Mouse (Mus musculus) forebrain, embryonic 15.5 days (tissue): ENCODE measurements around the gene Cryba2. TPM values are rescaled to one million over a fixed set of nuclear protein-coding genes. Genes with fewer than 3 reads are reported as not detected.
A peak's percentile ranks its signal among the peaks of the same experiment; 100 is the strongest.

Source experiments
- ATAC-seq: fragments of 200-750 bp; cut with Nextera tagmentation; replicated peaks from 2 replicates; pipeline ENCODE4 v1.8.0; 2017; ENCODE audit warnings: mild to moderate bottlenecking, moderate TSS enrichment, moderate library complexity
- H3K27ac ChIP-seq: fragments of 300-500 bp; sonication (generic); replicated peaks from 2 replicates; pipeline ENCODE4 v1.5.1; 2015; ENCODE audit warnings: mild to moderate bottlenecking, inconsistent platforms
- H3K27me3 ChIP-seq: fragments of 300-500 bp; sonication (generic); 2 replicates; pipeline ENCODE4 v1.6.1; 2015; ENCODE audit warnings: inconsistent platforms
- H3K36me3 ChIP-seq: fragments of 300-500 bp; sonication (generic); 2 replicates; pipeline ENCODE4 v1.6.1; 2015; ENCODE audit warnings: mild to moderate bottlenecking, inconsistent platforms
- H3K4me1 ChIP-seq: fragments of 300-500 bp; sonication (generic); 2 replicates; pipeline ENCODE4 v1.6.1; 2015; ENCODE audit warnings: inconsistent platforms
- H3K4me2 ChIP-seq: fragments of 300-500 bp; sonication (generic); replicated peaks from 2 replicates; pipeline ENCODE4 v1.6.1; 2015; ENCODE audit warnings: mild to moderate bottlenecking, inconsistent platforms
- H3K4me3 ChIP-seq: fragments of 300-500 bp; sonication (generic); 2 replicates; pipeline ENCODE4 v1.5.1; 2015; ENCODE audit warnings: mild to moderate bottlenecking, inconsistent platforms
- H3K9ac ChIP-seq: fragments of 300-500 bp; sonication (generic); replicated peaks from 2 replicates; pipeline ENCODE4 v1.6.1; 2015; ENCODE audit warnings: mild to moderate bottlenecking, inconsistent platforms
- H3K9me3 ChIP-seq: fragments of 300-500 bp; sonication (generic); 2 replicates; pipeline ENCODE4 v1.6.1; 2016; ENCODE audit warnings: inconsistent platforms
- WGBS: fragments of 180-500 bp; shearing (Covaris S2); methylation state at CpG from one replicate; pipeline ENCODE4 v1.1.7; 2015; ENCODE audit warnings: mixed read lengths; 5-methylcytosine and 5-hydroxymethylcytosine counted together
- polyA plus RNA-seq: library from polyadenylated mRNA; unstranded; fragments of >200 nt; fragmentation: Nextera tagmentation; extraction: Ambion mirVana; gene quantifications from 2 replicates; pipeline ENCODE4 v1.2.1, GENCODE M21; 2015

Gene Cryba2
- polyA plus RNA-seq, 1 experiment from 2014 or later: not detected

GRCm38 (mm10) chr1:74882055-74882734, 10.7 kb downstream of the Cryba2 start:
- peaks cover 86% of the 10 kb centered on the region for H3K27me3 ChIP-seq
- H3K9me3 ChIP-seq: no peaks in the 10 kb centered on the region
- under 1% methylated on average over 60 of the region's 74 CpGs for WGBS
- H3K36me3 ChIP-seq: no peaks in the 10 kb centered on the region
- H3K4me3 ChIP-seq: peak overlapping the region; percentile 37
- peaks cover 35% of the 10 kb centered on the region for H3K4me1 ChIP-seq
- ATAC-seq: 0 out of 2 replicates have a peak, but pooled peaks have one; percentile 14
- peak overlapping the region; percentile 70 for H3K4me2 ChIP-seq
- H3K9ac ChIP-seq: peak overlapping the region; percentile 18; the same call in 1 of the 2 replicates
- H3K27ac ChIP-seq: no peak overlapping the region

GRCm38 (mm10) chr1:74880785-74881360, 12.1 kb downstream of the Cryba2 start:
- Histone ChIP-seq H3K36me3 (no peaks in the 10 kb centered on the region), H3K9ac (no peak overlapping the region), H3K4me2 (no peak overlapping the region), H3K4me3 (no peak overlapping the region), H3K27ac (no peak overlapping the region), H3K27me3 (peaks cover 77% of the 10 kb centered on the region), H3K4me1 (peaks cover 35% of the 10 kb centered on the region), H3K9me3 (no peaks in the 10 kb centered on the region)
- WGBS: 2% methylated on average over 18 of the region's 18 CpGs
- ATAC-seq: peak; percentile 62

- Histone ChIP-seq H3K27me3 (peaks cover 40% of the 10 kb centered on the region), H3K4me2 (no peak overlapping the region), H3K9ac (no peak overlapping the region), H3K36me3 (no peaks in the 10 kb centered on the region), H3K9me3 (no peaks in the 10 kb centered on the region), H3K4me1 (peaks cover 12% of the 10 kb centered on the region), H3K4me3 (no peak overlapping the region), H3K27ac (no peak overlapping the region)
- WGBS: 47% methylated on average over 3 of the region's 3 CpGs
- no peak for ATAC-seq
Measured at GRCm38 (mm10) chr1:74877199-74877598, 15.7 kb downstream of the Cryba2 start.

GRCm38 (mm10) chr1:74872218-74872617, 20.7 kb downstream of the Cryba2 start:
- H3K4me3 ChIP-seq: no peak overlapping the region
- peaks cover 8% of the 10 kb centered on the region for H3K27me3 ChIP-seq
- ATAC-seq: no peak
- WGBS: 60% methylated on average over 2 of the region's 2 CpGs
- H3K36me3 ChIP-seq: no peaks in the 10 kb centered on the region
- no peak overlapping the region for H3K4me2 ChIP-seq
- no peak overlapping the region for H3K27ac ChIP-seq
- H3K9me3 ChIP-seq: no peaks in the 10 kb centered on the region
- H3K9ac ChIP-seq: no peak overlapping the region
- H3K4me1 ChIP-seq: no peaks in the 10 kb centered on the region

GRCm38 (mm10) chr1:74861783-74862182, 31.2 kb downstream of the Cryba2 start:
- no peak for ATAC-seq
- no peak overlapping the region for H3K4me3 ChIP-seq

GRCm38 (mm10) chr1:74859223-74859984, 33.5 kb downstream of the Cryba2 start:
- H3K27ac ChIP-seq: no peak overlapping the region
- H3K9ac ChIP-seq: no peak overlapping the region
- ATAC-seq: no peak
- H3K27me3 ChIP-seq: peaks cover 19% of the 10 kb centered on the region
- H3K4me3 ChIP-seq: no peak overlapping the region
- peaks cover 44% of the 10 kb centered on the region for H3K4me1 ChIP-seq
- no peaks in the 10 kb centered on the region for H3K9me3 ChIP-seq
- WGBS: 42% methylated on average over 6 of the region's 6 CpGs
- H3K4me2 ChIP-seq: peak overlapping the region; percentile 89; the same call in 1 of the 2 replicates
- H3K36me3 ChIP-seq: no peaks in the 10 kb centered on the region

More at GRCm38 (mm10) chr1:74861783-74862182, 31.2 kb downstream of the Cryba2 start:
- Histone ChIP-seq H3K4me1 (peaks cover 24% of the 10 kb centered on the region), H3K9me3 (no peaks in the 10 kb centered on the region), H3K4me2 (no peak overlapping the region), H3K27ac (no peak overlapping the region), H3K36me3 (no peaks in the 10 kb centered on the region), H3K9ac (no peak overlapping the region), H3K27me3 (peaks cover 13% of the 10 kb centered on the region)

GRCm38 (mm10) chr1:74858805-74859204, 34.1 kb downstream of the Cryba2 start:
- WGBS: 2% methylated on average over 16 of the region's 16 CpGs
- peak overlapping the region; percentile 76 for H3K4me3 ChIP-seq
- no peaks in the 10 kb centered on the region for H3K9me3 ChIP-seq
- H3K4me1 ChIP-seq: peaks cover 47% of the 10 kb centered on the region
- H3K4me2 ChIP-seq: peak overlapping the region; percentile 89
- peak overlapping the region; percentile 27 for H3K9ac ChIP-seq
- ATAC-seq: no peak
- peaks cover 19% of the 10 kb centered on the region for H3K27me3 ChIP-seq
- no peak overlapping the region for H3K27ac ChIP-seq
- no peaks in the 10 kb centered on the region for H3K36me3 ChIP-seq

GRCm38 (mm10) chr1:74858171-74858719, 34.7 kb downstream of the Cryba2 start:
- H3K4me2 ChIP-seq: peak overlapping the region; percentile 89
- WGBS: under 1% methylated on average over 29 of the region's 29 CpGs
- peak; percentile 46 for ATAC-seq
- peak overlapping the region; percentile 52 for H3K9ac ChIP-seq
- H3K4me3 ChIP-seq: peak overlapping the region; percentile 76
- no peak overlapping the region for H3K27ac ChIP-seq
- no peaks in the 10 kb centered on the region for H3K9me3 ChIP-seq
- peaks cover 19% of the 10 kb centered on the region for H3K27me3 ChIP-seq
- H3K36me3 ChIP-seq: no peaks in the 10 kb centered on the region
- H3K4me1 ChIP-seq: peaks cover 47% of the 10 kb centered on the region

- Histone ChIP-seq H3K4me1 (peaks cover 47% of the 10 kb centered on the region), H3K27ac (no peak overlapping the region), H3K9me3 (no peaks in the 10 kb centered on the region), H3K4me2 (peak overlapping the region; percentile 89), H3K9ac (peak overlapping the region; percentile 52), H3K4me3 (peak overlapping the region; percentile 76), H3K36me3 (no peaks in the 10 kb centered on the region), H3K27me3 (peaks cover 21% of the 10 kb centered on the region)
- no peak for ATAC-seq
- WGBS: 3% methylated on average over 4 of the region's 4 CpGs
Measured at GRCm38 (mm10) chr1:74857677-74858076, 35.3 kb downstream of the Cryba2 start.

GRCm38 (mm10) chr1:74857201-74857600, 35.7 kb downstream of the Cryba2 start:
- 3% methylated on average over 20 of the region's 20 CpGs for WGBS
- Histone ChIP-seq H3K27ac (no peak overlapping the region), H3K9me3 (no peaks in the 10 kb centered on the region), H3K4me2 (peak overlapping the region; percentile 89), H3K36me3 (no peaks in the 10 kb centered on the region), H3K9ac (peak overlapping the region; percentile 52; the same call in 1 of the 2 replicates), H3K27me3 (peaks cover 25% of the 10 kb centered on the region), H3K4me3 (peak overlapping the region; percentile 76), H3K4me1 (peaks cover 47% of the 10 kb centered on the region)
- ATAC-seq: no peak

- Histone ChIP-seq H3K27me3 (peaks cover 27% of the 10 kb centered on the region), H3K4me2 (peak overlapping the region; percentile 89), H3K9ac (peak overlapping the region; percentile 82; the same call in 1 of the 2 replicates), H3K27ac (no peak overlapping the region), H3K4me3 (peak overlapping the region; percentile 76), H3K36me3 (no peaks in the 10 kb centered on the region), H3K4me1 (peaks cover 49% of the 10 kb centered on the region), H3K9me3 (no peaks in the 10 kb centered on the region)
- WGBS: 3% methylated on average over 7 of the region's 7 CpGs
- no peak for ATAC-seq
Measured at GRCm38 (mm10) chr1:74856791-74857190, 36.2 kb downstream of the Cryba2 start.

GRCm38 (mm10) chr1:74856439-74856720, 36.6 kb downstream of the Cryba2 start:
- H3K4me1 ChIP-seq: peaks cover 53% of the 10 kb centered on the region
- no peak overlapping the region for H3K27ac ChIP-seq
- WGBS: 4% methylated on average over 11 of the region's 11 CpGs

More at GRCm38 (mm10) chr1:74856439-74856720, 36.6 kb downstream of the Cryba2 start:
- H3K4me2 ChIP-seq: peak overlapping the region; percentile 89
- H3K27me3 ChIP-seq: peaks cover 27% of the 10 kb centered on the region
- peak overlapping the region; percentile 76 for H3K4me3 ChIP-seq
- H3K9ac ChIP-seq: peak overlapping the region; percentile 82
- H3K36me3 ChIP-seq: no peaks in the 10 kb centered on the region
- H3K9me3 ChIP-seq: no peaks in the 10 kb centered on the region
- no peak for ATAC-seq
